Mouse (Mus musculus) embryonic facial prominence, embryonic 14.5 days (tissue): ENCODE measurements at regions not wholly inside any gene's neighbourhood (a gene's known extent, or its start where the extent isn't known, plus 50 kb on each side); places are given as distances from the start of the nearest gene placed in this dataset.
A peak's percentile ranks its signal among the peaks of the same experiment; 100 is the strongest.

Experiments used
- ATAC-seq: fragments of 200-750 bp; cut with Nextera tagmentation; 2 replicates; pipeline ENCODE4 v1.8.0; 2017; ENCODE audit warnings: low read depth, moderate number of reproducible peaks, moderate TSS enrichment
- DNase-seq: peaks from one replicate; pipeline ENCODE4 v3.0.0-alpha.2; 2015; ENCODE audit warnings: low spot score
- H3K27ac ChIP-seq: fragments of 300-500 bp; sonication (generic); replicated peaks from 2 replicates; pipeline ENCODE4 v1.5.1; 2014; ENCODE audit warnings: low read depth, mild to moderate bottlenecking, low read length, moderate library complexity
- H3K27me3 ChIP-seq: fragments of 300-500 bp; sonication (generic); replicated peaks from 2 replicates; pipeline ENCODE4 v1.6.1; 2014; ENCODE audit warnings: low read length; ENCODE audit not compliant: control insufficient read depth, insufficient read depth
- H3K36me3 ChIP-seq: fragments of 300-500 bp; sonication (generic); 2 replicates; pipeline ENCODE4 v1.6.1; 2014; ENCODE audit warnings: low read length, mixed read lengths; ENCODE audit not compliant: control insufficient read depth, insufficient read depth
- H3K4me1 ChIP-seq: fragments of 300-500 bp; sonication (generic); 2 replicates; pipeline ENCODE4 v1.6.1; 2014; ENCODE audit warnings: antibody characterized with exemption, low read length; ENCODE audit not compliant: control insufficient read depth, insufficient read depth
- H3K4me2 ChIP-seq: fragments of 300-500 bp; sonication (generic); 2 replicates; pipeline ENCODE4 v1.6.1; 2014; ENCODE audit warnings: low read depth, mild to moderate bottlenecking, low read length, moderate library complexity, mixed read lengths
- H3K4me3 ChIP-seq: fragments of 300-500 bp; sonication (generic); 2 replicates; pipeline ENCODE4 v1.5.1; 2014; ENCODE audit warnings: low read depth, mild to moderate bottlenecking, low read length
- H3K9ac ChIP-seq: fragments of 300-500 bp; sonication (generic); 2 replicates; pipeline ENCODE4 v1.6.1; 2014; ENCODE audit warnings: low read depth, mild to moderate bottlenecking, low read length, moderate library complexity, mixed read lengths
- H3K9me3 ChIP-seq: fragments of 300-500 bp; sonication (generic); 2 replicates; pipeline ENCODE4 v1.6.1; 2016; ENCODE audit warnings: low read length; ENCODE audit not compliant: control insufficient read depth
- WGBS: fragments of 180-500 bp; shearing (Covaris S2); extraction: QIAGEN DNeasy Blood & Tissue Kit; methylation state at CpG from one replicate; pipeline ENCODE4 v1.1.7; 2014; 5-methylcytosine and 5-hydroxymethylcytosine counted together

- Histone ChIP-seq H3K9ac (no peak overlapping the region), H3K4me3 (no peak overlapping the region), H3K27me3 (no peaks in the 10 kb centered on the region), H3K36me3 (no peaks in the 10 kb centered on the region), H3K4me1 (peaks cover 18% of the 10 kb centered on the region; the same call in 1 of the 2 replicates), H3K4me2 (no peak overlapping the region), H3K9me3 (no peaks in the 10 kb centered on the region), H3K27ac (no peak overlapping the region)
- no peak for ATAC-seq
- WGBS: 64% methylated on average over 6 of the region's 6 CpGs
- DNase-seq: peak; percentile 65
Measured at GRCm38 (mm10) chr12:79913898-79914297, 198.9 kb downstream of the Zfp36l1 start.

- H3K27me3 ChIP-seq: no peaks in the 10 kb centered on the region
- peaks cover 16% of the 10 kb centered on the region; the same call in 1 of the 2 replicates for H3K4me1 ChIP-seq
- ATAC-seq (no peak), DNase-seq (no peak)
- H3K4me2 ChIP-seq: no peak overlapping the region
- H3K9me3 ChIP-seq: no peaks in the 10 kb centered on the region
- no peak overlapping the region for H3K4me3 ChIP-seq
- WGBS: 92% methylated on average over 10 of the region's 10 CpGs
- no peaks in the 10 kb centered on the region for H3K36me3 ChIP-seq
- H3K9ac ChIP-seq: no peak overlapping the region
- no peak overlapping the region for H3K27ac ChIP-seq
Measured at GRCm38 (mm10) chr12:79912281-79913063, 200.3 kb downstream of the Zfp36l1 start.

- H3K27me3 ChIP-seq: no peaks in the 10 kb centered on the region
- no peaks in the 10 kb centered on the region for H3K36me3 ChIP-seq
- H3K9ac ChIP-seq: no peak overlapping the region
- 29% methylated on average over 15 of the region's 15 CpGs for WGBS
- ATAC-seq (peak; percentile 74; the same call in 1 of the 2 replicates), DNase-seq (peak; percentile 75)
- H3K4me1 ChIP-seq: peaks cover 23% of the 10 kb centered on the region
- H3K4me2 ChIP-seq: no peak overlapping the region
- no peak overlapping the region for H3K4me3 ChIP-seq
- no peaks in the 10 kb centered on the region for H3K9me3 ChIP-seq
- H3K27ac ChIP-seq: peak overlapping the region; percentile 57
Measured at GRCm38 (mm10) chr12:79910884-79911759, 201.7 kb downstream of the Zfp36l1 start.

GRCm38 (mm10) chr12:79907583-79907982 is 205.2 kb downstream of the Zfp36l1 start:
- WGBS: 58% methylated on average over 5 of the region's 5 CpGs
- DNase-seq (peak; percentile 82), ATAC-seq (no peak)
- peak overlapping the region; percentile 90; the same call in 1 of the 2 replicates for H3K27ac ChIP-seq
- H3K27me3 ChIP-seq: no peaks in the 10 kb centered on the region
- H3K4me3 ChIP-seq: no peak overlapping the region
- H3K36me3 ChIP-seq: no peaks in the 10 kb centered on the region
- no peaks in the 10 kb centered on the region for H3K9me3 ChIP-seq
- peaks cover 50% of the 10 kb centered on the region for H3K4me1 ChIP-seq
- H3K4me2 ChIP-seq: no peak overlapping the region
- no peak overlapping the region for H3K9ac ChIP-seq

- ATAC-seq (0 out of 2 replicates have a peak, but pooled peaks have one; percentile 1), DNase-seq (no peak)
- Histone ChIP-seq H3K9ac (no peak overlapping the region), H3K27ac (peak overlapping the region; percentile 90), H3K4me1 (peaks cover 52% of the 10 kb centered on the region), H3K36me3 (no peaks in the 10 kb centered on the region), H3K4me2 (no peak overlapping the region), H3K27me3 (no peaks in the 10 kb centered on the region), H3K9me3 (no peaks in the 10 kb centered on the region), H3K4me3 (no peak overlapping the region)
- 73% methylated on average over 10 of the region's 10 CpGs for WGBS
Measured at GRCm38 (mm10) chr12:79906738-79907365, 206.0 kb downstream of the Zfp36l1 start.

GRCm38 (mm10) chr12:79905828-79906737 is 206.7 kb downstream of the Zfp36l1 start:
- Histone ChIP-seq H3K9me3 (no peaks in the 10 kb centered on the region), H3K27ac (peak overlapping the region; percentile 90), H3K27me3 (no peaks in the 10 kb centered on the region), H3K4me3 (no peak overlapping the region), H3K36me3 (no peaks in the 10 kb centered on the region), H3K4me1 (peaks cover 46% of the 10 kb centered on the region), H3K4me2 (no peak overlapping the region), H3K9ac (0 out of 2 replicates have a peak overlapping the region, but pooled peaks have one; percentile 2)
- peak; percentile 86 for DNase-seq
- 39% methylated on average over 10 of the region's 10 CpGs for WGBS
- ATAC-seq: peak; percentile 71

GRCm38 (mm10) chr12:79904913-79905549 is 207.8 kb downstream of the Zfp36l1 start:
- Histone ChIP-seq H3K9ac (no peak overlapping the region), H3K27ac (peak overlapping the region; percentile 90), H3K4me3 (no peak overlapping the region), H3K4me2 (no peak overlapping the region), H3K27me3 (no peaks in the 10 kb centered on the region), H3K36me3 (no peaks in the 10 kb centered on the region), H3K4me1 (peaks cover 43% of the 10 kb centered on the region), H3K9me3 (no peaks in the 10 kb centered on the region)
- no peak for DNase-seq
- 53% methylated on average over 2 of the region's 2 CpGs for WGBS
- no peak for ATAC-seq
